Mouse (Mus musculus) cerebellum, adult 9-10 months (tissue): Measurements from ENCODE around the gene Lsg1.

Experiments used
- DNase-seq: peaks from one replicate; pipeline ENCODE4 v3.0.0; 2022

The Lsg1 gene

GRCm38 (mm10) chr16:30549966-30550747 is 37.2 kb downstream of the Lsg1 start:
- DNase-seq = peak; percentile 69

GRCm38 (mm10) chr16:30549516-30549915 is 37.9 kb downstream of the Lsg1 start:
- no peak for DNase-seq

GRCm38 (mm10) chr16:30548291-30548690 is 39.1 kb downstream of the Lsg1 start:
- no peak for DNase-seq

GRCm38 (mm10) chr16:30544693-30545092 is 42.7 kb downstream of the Lsg1 start:
- DNase-seq = no peak

- no peak for DNase-seq
Measured at GRCm38 (mm10) chr16:30543386-30543785, 44.0 kb downstream of the Lsg1 start.

GRCm38 (mm10) chr16:30542826-30543225 is 44.6 kb downstream of the Lsg1 start:
- no peak for DNase-seq

- no peak for DNase-seq
Measured at GRCm38 (mm10) chr16:30540107-30541001, 47.0 kb downstream of the Lsg1 start.

- DNase-seq = no peak
Measured at GRCm38 (mm10) chr16:30539433-30539832, 48.0 kb downstream of the Lsg1 start.

GRCm38 (mm10) chr16:30535075-30535474 is 52.3 kb downstream of the Lsg1 start:
- no peak for DNase-seq

- DNase-seq = no peak
Measured at GRCm38 (mm10) chr16:30533592-30533991, 53.8 kb downstream of the Lsg1 start.

GRCm38 (mm10) chr16:30532929-30533328 is 54.5 kb downstream of the Lsg1 start:
- no peak for DNase-seq

- no peak for DNase-seq
Measured at GRCm38 (mm10) chr16:30531761-30532406, 55.5 kb downstream of the Lsg1 start.

GRCm38 (mm10) chr16:30530815-30531214 is 56.6 kb downstream of the Lsg1 start:
- no peak for DNase-seq

- DNase-seq = no peak
Measured at GRCm38 (mm10) chr16:30528386-30528785, 59.0 kb downstream of the Lsg1 start.

GRCm38 (mm10) chr16:30527889-30528288 is 59.5 kb downstream of the Lsg1 start:
- DNase-seq = no peak

GRCm38 (mm10) chr16:30525756-30526155 is 61.6 kb downstream of the Lsg1 start:
- no peak for DNase-seq

GRCm38 (mm10) chr16:30524481-30524880 is 62.9 kb downstream of the Lsg1 start:
- DNase-seq = no peak

GRCm38 (mm10) chr16:30522253-30522940 is 65.0 kb downstream of the Lsg1 start:
- DNase-seq = no peak

- no peak for DNase-seq
Measured at GRCm38 (mm10) chr16:30521147-30521546, 66.2 kb downstream of the Lsg1 start.

- peak; percentile 75 for DNase-seq
Measured at GRCm38 (mm10) chr16:30520361-30520823, 67.0 kb downstream of the Lsg1 start.

GRCm38 (mm10) chr16:30518635-30519034 is 68.8 kb downstream of the Lsg1 start:
- no peak for DNase-seq

GRCm38 (mm10) chr16:30517666-30518283 is 69.6 kb downstream of the Lsg1 start:
- no peak for DNase-seq
